Mouse (Mus musculus) olfactory bulb, adult 2 months (tissue): ENCODE measurements at regions not wholly inside any gene's neighbourhood (a gene's known extent, or its start where the extent isn't known, plus 50 kb on each side); places are given as distances from the start of the nearest gene placed in this dataset.

Experiments used
- CTCF ChIP-seq: fragments of 200-500 bp; IDR thresholded peaks from 2 replicates; pipeline ENCODE4 v1.5.1; 2012; ENCODE audit warnings: low read depth, mild to moderate bottlenecking, low read length, moderate library complexity; ENCODE audit not compliant: insufficient read depth
- POLR2A ChIP-seq: fragments of 200-500 bp; IDR thresholded peaks from 2 replicates; pipeline ENCODE4 v1.6.1; 2012; ENCODE audit warnings: mild to moderate bottlenecking, low read depth, low read length, moderate library complexity; ENCODE audit not compliant: insufficient read depth

DNA sequence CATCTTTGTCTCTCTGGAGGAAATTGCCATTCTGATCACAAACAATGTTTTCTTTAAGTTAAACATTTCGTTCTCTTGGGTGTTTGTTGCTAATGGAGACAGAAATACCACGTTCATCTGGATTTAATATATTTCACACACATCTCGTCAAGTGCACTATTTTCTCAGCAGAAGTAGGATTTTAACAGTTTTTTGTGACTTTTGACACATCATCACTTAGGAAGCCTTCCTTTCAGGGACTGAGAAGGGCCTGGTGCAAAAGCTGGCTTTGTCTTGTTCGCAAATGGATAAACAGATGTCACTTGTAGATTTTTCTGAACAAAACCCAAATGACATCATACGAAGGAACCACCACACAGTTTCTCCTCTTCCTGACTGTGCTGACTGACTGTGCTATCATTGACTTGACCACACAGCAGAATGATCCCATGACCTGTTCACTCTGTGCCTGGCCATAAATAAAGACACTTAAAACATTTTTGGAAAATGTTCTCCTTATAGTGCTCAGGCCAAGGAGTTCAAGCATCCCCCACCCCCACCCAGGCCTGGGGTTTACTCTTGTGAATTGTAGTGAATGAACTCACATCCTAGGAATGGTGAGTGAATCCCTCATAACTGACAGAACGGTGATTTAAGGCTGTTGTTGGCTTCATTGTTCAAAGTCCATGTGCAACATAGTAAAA lies 767.7 kb upstream of the Adgrl2 start:
- no peak for TF ChIP-seq POLR2A
- no peak for TF ChIP-seq CTCF
